Mouse (Mus musculus): ENCODE results near the gene Rasgrf2. TPM values are rescaled to one million over a fixed set of nuclear protein-coding genes. Genes with fewer than 3 reads are reported as not detected.
A peak's percentile ranks its signal among the peaks of the same experiment; 100 is the strongest.

The Rasgrf2 gene
- polyA plus RNA-seq, 1 experiment, result 0.04 TPM

GRCm38 (mm10) chr13:92104259-92104658 lies 27.2 kb downstream of the Rasgrf2 start:
- H3K4me3 ChIP-seq (ENCODE audit: insufficient read depth, poor library complexity, severe bottlenecking), result no peak overlapping the region
- no peak for TF ChIP-seq MYOG (IDR thresholded peaks at IDR 0.05; ENCODE audit: control insufficient read depth, extremely low read depth, insufficient read length)
- TF ChIP-seq MAX (IDR thresholded peaks at IDR 0.05), result no peak
- TF ChIP-seq MYOD1 (IDR thresholded peaks at IDR 0.05; ENCODE audit: control insufficient read depth, insufficient read length, low read depth), result no peak
- no peak for TF ChIP-seq USF1 (IDR thresholded peaks at IDR 0.05; ENCODE audit: low read depth)
- no peaks in the 10 kb centered on the region for H3K79me2 ChIP-seq (ENCODE audit: control insufficient read depth, insufficient read depth)
- no peaks in the 10 kb centered on the region for H3K36me3 ChIP-seq (ENCODE audit: control insufficient read depth, insufficient read depth)
- no peaks in the 10 kb centered on the region for H3K79me3 ChIP-seq (ENCODE audit: low read depth)
- no peak overlapping the region for H3ac ChIP-seq (ENCODE audit: control insufficient read depth, insufficient read length, low read depth)
- H3K27me3 ChIP-seq (ENCODE audit: control insufficient read depth, insufficient read depth, insufficient read length), result no peaks in the 10 kb centered on the region

GRCm38 (mm10) chr13:92098484-92098883 lies 33.0 kb downstream of the Rasgrf2 start:
- H3K36me3 ChIP-seq (ENCODE audit: control insufficient read depth, insufficient read depth), result no peaks in the 10 kb centered on the region
- TF ChIP-seq CEBPB (IDR thresholded peaks at IDR 0.05; ENCODE audit: low read depth) (no peak), FOSL1 (IDR thresholded peaks at IDR 0.05; ENCODE audit: insufficient read depth, low read length, poor library complexity, severe bottlenecking) (no peak), CTCF (IDR thresholded peaks at IDR 0.05; ENCODE audit: control insufficient read depth, insufficient read depth, insufficient read length) (no peak), MAX (IDR thresholded peaks at IDR 0.05) (no peak), MYOG (IDR thresholded peaks at IDR 0.05; ENCODE audit: control insufficient read depth, extremely low read depth, insufficient read length) (no peak), USF1 (IDR thresholded peaks at IDR 0.05; ENCODE audit: low read depth) (no peak), MYOD1 (IDR thresholded peaks at IDR 0.05; ENCODE audit: control insufficient read depth, insufficient read length, low read depth) (no peak)
- H3ac ChIP-seq (ENCODE audit: control insufficient read depth, insufficient read length, low read depth), result no peak overlapping the region
- no peaks in the 10 kb centered on the region for H3K79me3 ChIP-seq (ENCODE audit: low read depth)
- no peaks in the 10 kb centered on the region for H3K79me2 ChIP-seq (ENCODE audit: control insufficient read depth, insufficient read depth)
- H3K4me3 ChIP-seq (ENCODE audit: insufficient read depth, poor library complexity, severe bottlenecking), result no peak overlapping the region
- H3K27me3 ChIP-seq (ENCODE audit: control insufficient read depth, insufficient read depth, insufficient read length), result no peaks in the 10 kb centered on the region

- Histone ChIP-seq H3ac (ENCODE audit: control insufficient read depth, insufficient read length, low read depth) (no peak overlapping the region), H3K79me3 (ENCODE audit: low read depth) (no peaks in the 10 kb centered on the region), H3K4me3 (ENCODE audit: insufficient read depth, poor library complexity, severe bottlenecking) (no peak overlapping the region), H3K27me3 (ENCODE audit: control insufficient read depth, insufficient read depth, insufficient read length) (no peaks in the 10 kb centered on the region), H3K36me3 (ENCODE audit: control insufficient read depth, insufficient read depth) (no peaks in the 10 kb centered on the region), H3K79me2 (ENCODE audit: control insufficient read depth, insufficient read depth) (no peaks in the 10 kb centered on the region)
- TF ChIP-seq USF1 (IDR thresholded peaks at IDR 0.05; ENCODE audit: low read depth) (no peak), MYOD1 (IDR thresholded peaks at IDR 0.05; ENCODE audit: control insufficient read depth, insufficient read length, low read depth) (peak; percentile 27), MYOG (IDR thresholded peaks at IDR 0.05; ENCODE audit: control insufficient read depth, extremely low read depth, insufficient read length) (no peak)
These were observed 36.0 kb downstream of the Rasgrf2 start for GRCm38 (mm10) chr13:92095131-92096090.

GRCm38 (mm10) chr13:92093712-92094290 lies 37.7 kb downstream of the Rasgrf2 start:
- no peaks in the 10 kb centered on the region for H3K27me3 ChIP-seq (ENCODE audit: control insufficient read depth, insufficient read depth, insufficient read length)
- no peak overlapping the region for H3ac ChIP-seq (ENCODE audit: control insufficient read depth, insufficient read length, low read depth)
- H3K36me3 ChIP-seq (ENCODE audit: control insufficient read depth, insufficient read depth), result no peaks in the 10 kb centered on the region
- H3K4me3 ChIP-seq (ENCODE audit: insufficient read depth, poor library complexity, severe bottlenecking), result no peak overlapping the region
- TF ChIP-seq FOSL1 (IDR thresholded peaks at IDR 0.05; ENCODE audit: insufficient read depth, low read length, poor library complexity, severe bottlenecking) (no peak), CEBPB (IDR thresholded peaks at IDR 0.05; ENCODE audit: low read depth) (no peak), MAX (IDR thresholded peaks at IDR 0.05) (no peak)
- no peaks in the 10 kb centered on the region for H3K79me3 ChIP-seq (ENCODE audit: low read depth)
- H3K79me2 ChIP-seq (ENCODE audit: control insufficient read depth, insufficient read depth), result no peaks in the 10 kb centered on the region

- H3ac ChIP-seq (ENCODE audit: control insufficient read depth, insufficient read length, low read depth), result no peak overlapping the region
- no peak overlapping the region for H3K4me3 ChIP-seq (ENCODE audit: insufficient read depth, poor library complexity, severe bottlenecking)
These were observed 58.3 kb downstream of the Rasgrf2 start for GRCm38 (mm10) chr13:92073111-92073510.

GRCm38 (mm10) chr13:92068651-92069050 lies 62.8 kb downstream of the Rasgrf2 start:
- TF ChIP-seq MAX (IDR thresholded peaks at IDR 0.05), result no peak
- TF ChIP-seq MYOG (IDR thresholded peaks at IDR 0.05; ENCODE audit: control insufficient read depth, extremely low read depth, insufficient read length), result no peak
- H3K27me3 ChIP-seq (ENCODE audit: control insufficient read depth, insufficient read depth, insufficient read length), result no peaks in the 10 kb centered on the region
- no peaks in the 10 kb centered on the region for H3K79me3 ChIP-seq (ENCODE audit: low read depth)
- no peaks in the 10 kb centered on the region for H3K36me3 ChIP-seq (ENCODE audit: control insufficient read depth, insufficient read depth)
- H3ac ChIP-seq (ENCODE audit: control insufficient read depth, insufficient read length, low read depth), result no peak overlapping the region
- H3K4me3 ChIP-seq (ENCODE audit: insufficient read depth, poor library complexity, severe bottlenecking), result no peak overlapping the region
- H3K79me2 ChIP-seq (ENCODE audit: control insufficient read depth, insufficient read depth), result no peaks in the 10 kb centered on the region

More at GRCm38 (mm10) chr13:92073111-92073510, 58.3 kb downstream of the Rasgrf2 start:
- TF ChIP-seq CEBPB (IDR thresholded peaks at IDR 0.05; ENCODE audit: low read depth) (no peak), FOSL1 (IDR thresholded peaks at IDR 0.05; ENCODE audit: insufficient read depth, low read length, poor library complexity, severe bottlenecking) (no peak), MAX (IDR thresholded peaks at IDR 0.05) (no peak), MYOG (IDR thresholded peaks at IDR 0.05; ENCODE audit: control insufficient read depth, extremely low read depth, insufficient read length) (no peak), CTCF (IDR thresholded peaks at IDR 0.05; ENCODE audit: control insufficient read depth, insufficient read depth, insufficient read length) (no peak), MYOD1 (IDR thresholded peaks at IDR 0.05; ENCODE audit: control insufficient read depth, insufficient read length, low read depth) (no peak)
- Histone ChIP-seq H3K27me3 (ENCODE audit: control insufficient read depth, insufficient read depth, insufficient read length) (no peaks in the 10 kb centered on the region), H3K36me3 (ENCODE audit: control insufficient read depth, insufficient read depth) (no peaks in the 10 kb centered on the region), H3K79me3 (ENCODE audit: low read depth) (no peaks in the 10 kb centered on the region), H3K79me2 (ENCODE audit: control insufficient read depth, insufficient read depth) (no peaks in the 10 kb centered on the region)

Data from C2C12 (cell line).